Mouse (Mus musculus) stomach, embryonic 15.5 days (tissue): Measurements from ENCODE around the gene Tmem251. TPM values are rescaled to one million over a fixed set of nuclear protein-coding genes. Genes with fewer than 3 reads are reported as not detected.
A peak's percentile ranks its signal among the peaks of the same experiment; 100 is the strongest.

Experiments used
- ATAC-seq: fragments of 200-750 bp; cut with Nextera tagmentation; 2 replicates; pipeline ENCODE4 v1.8.0; 2017; ENCODE audit warnings: low read depth, moderate number of reproducible peaks, moderate TSS enrichment; ENCODE audit not compliant: insufficient read depth, low FRiP score
- H3K27ac ChIP-seq: fragments of 300-500 bp; sonication (generic); 2 replicates; pipeline ENCODE4 v1.5.1; 2015; ENCODE audit warnings: mild to moderate bottlenecking, inconsistent platforms
- H3K27me3 ChIP-seq: fragments of 300-500 bp; sonication (generic); replicated peaks from 2 replicates; pipeline ENCODE4 v1.6.1; 2015; ENCODE audit warnings: inconsistent platforms
- H3K36me3 ChIP-seq: fragments of 300-500 bp; sonication (generic); 2 replicates; pipeline ENCODE4 v1.6.1; 2015; ENCODE audit warnings: inconsistent platforms
- H3K4me1 ChIP-seq: fragments of 300-500 bp; sonication (generic); 2 replicates; pipeline ENCODE4 v1.6.1; 2015; ENCODE audit warnings: inconsistent platforms
- H3K4me2 ChIP-seq: fragments of 300-500 bp; sonication (generic); 2 replicates; pipeline ENCODE4 v1.6.1; 2015; ENCODE audit warnings: mild to moderate bottlenecking, inconsistent platforms
- H3K4me3 ChIP-seq: fragments of 300-500 bp; sonication (generic); replicated peaks from 2 replicates; pipeline ENCODE4 v1.5.1; 2015; ENCODE audit warnings: inconsistent platforms
- H3K9ac ChIP-seq: fragments of 300-500 bp; sonication (generic); 2 replicates; pipeline ENCODE4 v1.6.1; 2015; ENCODE audit warnings: inconsistent platforms
- H3K9me3 ChIP-seq: fragments of 300-500 bp; sonication (generic); 2 replicates; pipeline ENCODE4 v1.6.1; 2016; ENCODE audit warnings: inconsistent platforms
- WGBS: fragments of 180-500 bp; shearing (Covaris S2); methylation state at CpG from one replicate; pipeline ENCODE4 v1.1.7; 2015; 5-methylcytosine and 5-hydroxymethylcytosine counted together
- polyA plus RNA-seq: library from polyadenylated mRNA; unstranded; fragments of >200 nt; fragmentation: Nextera tagmentation; extraction: Ambion mirVana; gene quantifications from 2 replicates; pipeline ENCODE4 v1.2.1, GENCODE M21; 2015

Tmem251 gene
- polyA plus RNA-seq, 1 experiment from 2014 or later, result 12.9 TPM

GRCm38 (mm10) chr12:102733381-102733780 lies 10.2 kb upstream of the Tmem251 start:
- 11% methylated on average over 4 of the region's 5 CpGs for WGBS
- Histone ChIP-seq H3K9ac (no peak overlapping the region), H3K27me3 (no peaks in the 10 kb centered on the region), H3K36me3 (no peaks in the 10 kb centered on the region), H3K4me1 (peaks cover 17% of the 10 kb centered on the region), H3K4me3 (no peak overlapping the region), H3K27ac (no peak overlapping the region), H3K4me2 (no peak overlapping the region), H3K9me3 (no peaks in the 10 kb centered on the region)
- ATAC-seq, result no peak

DNA sequence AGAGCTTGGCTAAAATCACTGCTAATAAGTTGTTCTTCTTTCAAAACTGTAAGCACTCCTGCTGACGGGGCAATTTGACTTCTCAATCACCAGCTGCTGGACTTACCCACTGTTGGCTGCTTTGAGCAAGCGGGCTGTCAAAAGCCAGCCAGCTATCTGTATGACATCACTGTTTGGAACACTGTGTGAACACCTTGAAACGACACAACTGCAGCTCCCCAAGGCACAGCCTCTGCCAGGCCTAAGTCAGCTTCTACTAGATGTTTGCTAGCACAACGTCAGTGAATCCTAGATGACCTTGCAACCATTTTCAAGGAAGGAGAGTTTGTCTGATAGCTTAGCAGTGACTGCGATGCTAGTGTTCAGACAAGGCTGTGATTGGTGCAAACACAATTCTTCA lies 4.5 kb upstream of the Tmem251 start:
- ATAC-seq, result no peak
- 70% methylated on average over 5 of the region's 5 CpGs for WGBS
- Histone ChIP-seq H3K9ac (no peak overlapping the region), H3K9me3 (no peaks in the 10 kb centered on the region), H3K27me3 (no peaks in the 10 kb centered on the region), H3K4me2 (no peak overlapping the region), H3K4me1 (peaks cover 6% of the 10 kb centered on the region; the same call in 1 of the 2 replicates), H3K36me3 (no peaks in the 10 kb centered on the region), H3K27ac (no peak overlapping the region), H3K4me3 (no peak overlapping the region)

- 69% methylated on average over 3 of the region's 3 CpGs for WGBS
- Histone ChIP-seq H3K9me3 (no peaks in the 10 kb centered on the region), H3K4me1 (peaks cover 11% of the 10 kb centered on the region), H3K27me3 (no peaks in the 10 kb centered on the region), H3K4me3 (no peak overlapping the region), H3K4me2 (no peak overlapping the region), H3K27ac (no peak overlapping the region), H3K9ac (no peak overlapping the region), H3K36me3 (no peaks in the 10 kb centered on the region)
- no peak for ATAC-seq
Observed at GRCm38 (mm10) chr12:102740285-102740684, 3.3 kb upstream of the Tmem251 start.

GRCm38 (mm10) chr12:102742056-102742455 lies 1.5 kb upstream of the Tmem251 start:
- no peak for ATAC-seq
- Histone ChIP-seq H3K4me2 (no peak overlapping the region), H3K4me3 (no peak overlapping the region), H3K9ac (no peak overlapping the region), H3K27me3 (no peaks in the 10 kb centered on the region), H3K27ac (no peak overlapping the region), H3K4me1 (peaks cover 11% of the 10 kb centered on the region), H3K36me3 (no peaks in the 10 kb centered on the region), H3K9me3 (no peaks in the 10 kb centered on the region)
- 74% methylated on average over 7 of the region's 7 CpGs for WGBS

DNA sequence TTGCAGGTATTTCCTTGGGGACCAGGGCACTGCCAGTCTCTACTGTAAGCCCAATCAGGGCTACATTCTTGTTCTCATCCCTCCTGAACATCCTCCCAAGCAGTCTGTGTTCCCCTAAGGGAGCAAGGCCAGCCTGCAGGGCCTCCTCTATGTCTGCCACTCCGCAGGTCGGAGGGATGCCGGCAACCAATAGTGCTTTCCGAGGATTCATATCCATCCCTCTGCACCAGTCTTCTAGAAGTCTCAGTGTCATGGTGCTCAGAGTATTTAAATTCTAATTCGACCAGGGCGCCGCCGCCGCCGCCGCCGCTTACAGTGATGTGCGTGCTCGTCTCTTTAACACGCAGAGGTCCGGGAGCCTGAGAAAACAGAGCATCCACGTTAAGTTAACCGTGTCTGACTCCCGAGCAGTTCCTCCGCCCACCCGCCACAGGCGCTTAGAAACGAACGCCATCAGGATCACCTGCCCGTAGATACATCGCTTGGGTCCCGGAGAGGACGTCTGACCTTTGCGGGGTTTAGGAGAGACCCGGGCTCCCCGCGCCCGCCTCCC lies 450 bp upstream of the Tmem251 start:
- peak overlapping the region; percentile 80 for H3K4me3 ChIP-seq
- ATAC-seq, result no peak
- H3K9me3 ChIP-seq, result no peaks in the 10 kb centered on the region
- H3K9ac ChIP-seq, result peak overlapping the region; percentile 69
- H3K27ac ChIP-seq, result peak overlapping the region; percentile 94
- no peaks in the 10 kb centered on the region for H3K27me3 ChIP-seq
- H3K4me2 ChIP-seq, result peak overlapping the region; percentile 72
- H3K4me1 ChIP-seq, result peaks cover 11% of the 10 kb centered on the region
- no peaks in the 10 kb centered on the region for H3K36me3 ChIP-seq
- WGBS, result under 1% methylated on average over 33 of the region's 33 CpGs

DNA sequence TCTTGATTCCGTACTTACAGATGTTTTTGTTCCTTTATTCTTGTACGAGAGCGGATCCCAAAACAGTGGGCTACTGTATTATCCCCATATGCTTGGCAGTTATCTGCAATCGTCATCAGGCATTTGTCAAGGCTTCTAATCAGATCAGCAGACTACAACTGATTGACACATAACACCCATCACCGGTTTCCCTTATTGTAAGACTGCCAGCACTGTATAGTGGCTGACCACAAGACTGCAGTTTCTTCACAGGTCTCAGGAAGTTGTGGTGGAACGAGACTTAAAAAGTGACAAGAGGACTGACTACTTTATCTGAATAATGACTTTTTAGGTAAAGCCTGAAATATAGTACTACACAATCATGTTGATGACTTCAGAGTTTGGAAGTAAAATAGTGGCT lies 1.3 kb downstream of the Tmem251 start:
- peak overlapping the region; percentile 80; the same call in 1 of the 2 replicates for H3K4me3 ChIP-seq
- 54% methylated on average over 6 of the region's 6 CpGs for WGBS
- peaks cover 3% of the 10 kb centered on the region; the same call in 1 of the 2 replicates for H3K36me3 ChIP-seq
- H3K9me3 ChIP-seq, result no peaks in the 10 kb centered on the region
- H3K27ac ChIP-seq, result no peak overlapping the region
- peaks cover 11% of the 10 kb centered on the region for H3K4me1 ChIP-seq
- H3K9ac ChIP-seq, result no peak overlapping the region
- H3K4me2 ChIP-seq, result peak overlapping the region; percentile 72
- no peaks in the 10 kb centered on the region for H3K27me3 ChIP-seq
- ATAC-seq, result no peak

- no peak overlapping the region for H3K27ac ChIP-seq
- H3K4me3 ChIP-seq, result no peak overlapping the region
- H3K36me3 ChIP-seq, result peaks cover 3% of the 10 kb centered on the region; the same call in 1 of the 2 replicates
- no peak for ATAC-seq
- no peaks in the 10 kb centered on the region for H3K9me3 ChIP-seq
- no peaks in the 10 kb centered on the region for H3K27me3 ChIP-seq
- H3K4me2 ChIP-seq, result no peak overlapping the region
- peaks cover 5% of the 10 kb centered on the region; the same call in 1 of the 2 replicates for H3K4me1 ChIP-seq
- whole genome bisulfite sequencing, result 78% methylated on average over 3 of the region's 3 CpGs
- H3K9ac ChIP-seq, result no peak overlapping the region
Observed at GRCm38 (mm10) chr12:102748256-102748655, 4.7 kb downstream of the Tmem251 start.

DNA sequence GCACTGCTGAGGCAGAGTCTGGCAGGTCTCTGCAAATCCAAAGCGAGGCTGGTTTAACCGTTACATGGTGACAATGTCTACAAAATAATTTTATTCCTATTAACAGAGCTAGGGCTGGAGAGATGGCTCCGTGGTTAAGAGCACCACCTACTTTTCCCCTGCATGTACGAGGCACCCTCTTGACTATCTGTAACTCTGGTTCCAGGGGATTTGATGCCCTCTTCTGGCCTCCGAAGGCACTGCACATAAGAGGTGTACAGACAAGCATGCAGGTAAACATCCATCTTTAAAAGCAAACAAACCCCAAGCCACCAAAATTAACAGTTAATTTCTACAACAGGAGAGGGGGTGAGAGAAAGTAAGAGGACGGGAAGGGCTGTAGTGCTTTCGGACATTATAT lies 12.7 kb downstream of the Tmem251 start:
- WGBS, result 72% methylated on average over 7 of the region's 7 CpGs
- peak overlapping the region; percentile 66 for H3K4me3 ChIP-seq
- H3K27ac ChIP-seq, result no peak overlapping the region
- no peaks in the 10 kb centered on the region for H3K9me3 ChIP-seq
- H3K9ac ChIP-seq, result no peak overlapping the region
- no peaks in the 10 kb centered on the region for H3K36me3 ChIP-seq
- H3K4me1 ChIP-seq, result peaks cover 18% of the 10 kb centered on the region; the same call in 1 of the 2 replicates
- no peak for ATAC-seq
- H3K4me2 ChIP-seq, result peak overlapping the region; percentile 68
- H3K27me3 ChIP-seq, result no peaks in the 10 kb centered on the region

GRCm38 (mm10) chr12:102757055-102757688 lies 13.6 kb downstream of the Tmem251 start:
- peak overlapping the region; percentile 66 for H3K4me3 ChIP-seq
- peak overlapping the region; percentile 68 for H3K4me2 ChIP-seq
- peak overlapping the region; percentile 93 for H3K27ac ChIP-seq
- no peaks in the 10 kb centered on the region for H3K36me3 ChIP-seq
- H3K27me3 ChIP-seq, result no peaks in the 10 kb centered on the region
- WGBS, result under 1% methylated on average over 46 of the region's 46 CpGs
- ATAC-seq, result peak; percentile 83
- peaks cover 18% of the 10 kb centered on the region; the same call in 1 of the 2 replicates for H3K4me1 ChIP-seq
- no peaks in the 10 kb centered on the region for H3K9me3 ChIP-seq
- peak overlapping the region; percentile 68 for H3K9ac ChIP-seq

DNA sequence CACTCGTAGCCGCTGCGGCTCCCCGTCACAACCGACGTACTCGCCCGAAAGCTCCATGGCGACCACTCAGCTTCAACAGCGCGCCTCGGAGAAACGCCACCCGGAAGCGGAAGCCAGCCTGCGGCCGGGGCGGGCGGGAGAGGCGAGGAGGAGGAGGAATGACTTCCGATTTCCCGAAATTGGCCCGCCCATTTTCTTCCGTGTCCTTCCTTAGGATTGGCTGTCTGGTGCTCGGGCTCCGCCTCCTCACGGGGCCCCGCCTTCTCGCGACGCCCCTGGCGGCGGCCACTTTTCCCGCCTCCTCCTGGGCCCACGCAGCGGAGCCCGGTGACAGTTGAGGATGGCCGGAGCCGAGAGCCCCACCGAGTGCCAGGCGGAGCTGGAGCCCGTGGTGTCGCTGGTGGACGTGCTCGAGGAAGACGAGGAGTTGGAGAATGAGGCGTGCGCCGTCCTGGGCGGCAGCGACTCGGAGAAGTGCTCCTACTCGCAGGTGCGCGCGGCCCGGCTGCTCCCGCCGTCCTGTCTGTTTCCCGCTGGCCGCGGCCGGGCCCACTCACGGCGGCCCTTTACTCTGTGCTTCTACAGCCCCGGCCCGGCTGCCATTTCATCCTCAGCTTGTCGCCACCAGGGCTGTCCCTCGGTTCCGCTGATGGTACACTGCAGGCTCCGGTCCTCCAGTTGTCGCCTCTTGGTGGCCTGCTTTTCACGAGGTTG lies 14.3 kb downstream of the Tmem251 start, which contains the start of the genes Gm28051, Gon7 and Ubr7:
TSS of gene Gm28051 (minus strand) at position 77 of the 714 bp plus-strand sequence.
TSS of gene Gon7 (minus strand) at position 115 of the 714 bp plus-strand sequence.
TSS of gene Ubr7 (plus strand) at position 279 of the 714 bp plus-strand sequence.
- ATAC-seq, result peak; percentile 95
- Histone ChIP-seq H3K27ac (peak within 1 kb of the TSS; percentile 93), H3K4me1 (peaks cover 18% of the 10 kb centered on the region; the same call in 1 of the 2 replicates), H3K4me2 (peak within 1 kb of the TSS; percentile 68), H3K27me3 (no peaks in the 10 kb centered on the region), H3K9ac (peak within 1 kb of the TSS; percentile 68), H3K36me3 (no peaks in the 10 kb centered on the region), H3K4me3 (peak within 1 kb of the TSS; percentile 66), H3K9me3 (no peaks in the 10 kb centered on the region)
- WGBS, result under 1% methylated on average over 73 of the region's 73 CpGs

DNA sequence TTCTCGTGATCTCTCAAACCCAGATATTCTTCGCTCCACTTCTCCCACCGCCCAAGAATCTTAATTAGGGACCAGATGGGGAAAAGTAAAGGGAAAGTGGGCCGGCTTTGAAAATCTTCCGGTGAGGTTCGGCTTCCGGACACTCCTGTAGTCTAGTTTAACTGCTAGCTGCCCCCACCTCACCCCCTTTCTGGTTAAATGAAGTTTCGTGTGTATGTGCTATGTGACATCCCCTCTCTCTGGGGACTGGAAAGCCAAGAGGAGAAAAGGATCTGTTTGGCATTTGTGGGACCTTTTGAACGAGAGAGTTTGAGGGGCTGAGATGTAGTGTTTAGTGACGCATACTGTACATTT lies 14.8 kb downstream of the Tmem251 start, which contains the start of gene Gm20604:
TSS of gene Gm20604 (minus strand) at position 270 of the 354 bp plus-strand sequence.
- Histone ChIP-seq H3K9ac (peak within 1 kb of the TSS; percentile 68), H3K27ac (peak within 1 kb of the TSS; percentile 93), H3K36me3 (no peaks in the 10 kb centered on the region), H3K27me3 (no peaks in the 10 kb centered on the region), H3K4me1 (peaks cover 18% of the 10 kb centered on the region; the same call in 1 of the 2 replicates), H3K9me3 (no peaks in the 10 kb centered on the region), H3K4me2 (peak within 1 kb of the TSS; percentile 68), H3K4me3 (peak within 1 kb of the TSS; percentile 66)
- under 1% methylated on average over 10 of the region's 10 CpGs for WGBS
- ATAC-seq, result no peak
